Comparison of ENCODE assay signal across 15 mouse cellular contexts in genomic region chr10:83220217-83220616, GRCm38 (mm10).
"Had no signal": no experiment of that assay in that cellular context is flagged by ENCODE, and none has a peak within 500 bp of the region (broad histone marks: within the 10 kb centered on the region; RNA-seq: fewer than 3 reads in every experiment).

No protein-coding gene starts in this region.

- H3K4me2 ChIP-seq: heart, embryonic 11.5 days; heart, embryonic 13.5 days; heart, embryonic 15.5 days; hindbrain, embryonic 13.5 days; hindbrain, embryonic 15.5 days; kidney, embryonic 15.5 days; limb, embryonic 13.5 days; limb, embryonic 15.5 days; liver, embryonic 12.5 days had no signal

- H3K27me3 ChIP-seq: heart, embryonic 13.5 days; heart, embryonic 15.5 days; hindbrain, embryonic 13.5 days; hindbrain, embryonic 15.5 days; kidney, embryonic 15.5 days; limb, embryonic 15.5 days; liver, embryonic 12.5 days had no signal

- H3K4me1 ChIP-seq: hindbrain, embryonic 13.5 days; hindbrain, embryonic 15.5 days; kidney, embryonic 15.5 days; liver, embryonic 12.5 days had no signal

- ATAC-seq: liver, embryonic 12.5 days had no signal

- H3K27ac ChIP-seq: gastrocnemius, adult 2 months; heart, adult 2 months; heart, embryonic 13.5 days; heart, embryonic 15.5 days; hindbrain, embryonic 13.5 days; hindbrain, embryonic 15.5 days; hindbrain, postnatal 0 days; kidney, embryonic 15.5 days; kidney, postnatal 0 days; limb, embryonic 13.5 days; limb, embryonic 15.5 days; liver, embryonic 12.5 days; liver, embryonic 14.5 days had no signal

- H3K9me3 ChIP-seq: heart, embryonic 13.5 days; heart, embryonic 15.5 days; hindbrain, embryonic 13.5 days; hindbrain, embryonic 15.5 days; kidney, embryonic 15.5 days; limb, embryonic 13.5 days; limb, embryonic 15.5 days; liver, embryonic 12.5 days had no signal

- H3K36me3 ChIP-seq: heart, embryonic 13.5 days; heart, embryonic 15.5 days; hindbrain, embryonic 13.5 days; hindbrain, embryonic 15.5 days; kidney, embryonic 15.5 days; limb, embryonic 13.5 days; limb, embryonic 15.5 days; liver, embryonic 12.5 days had no signal

- H3K4me3 ChIP-seq: gastrocnemius, adult 2 months; heart, adult 2 months; heart, embryonic 13.5 days; heart, embryonic 15.5 days; hindbrain, embryonic 13.5 days; hindbrain, embryonic 15.5 days; kidney, embryonic 15.5 days; limb, embryonic 13.5 days; limb, embryonic 15.5 days; liver, embryonic 12.5 days had no signal

- DNase-seq: gastrocnemius, postnatal 25 days had no signal

- H3K9ac ChIP-seq: heart, embryonic 13.5 days; heart, embryonic 15.5 days; hindbrain, embryonic 13.5 days; hindbrain, embryonic 15.5 days; kidney, embryonic 15.5 days; limb, embryonic 13.5 days; limb, embryonic 15.5 days; liver, embryonic 12.5 days; liver, embryonic 14.5 days had no signal
